Mouse (Mus musculus): ENCODE measurements around the gene Fgfr2. TPM values are rescaled to one million over a fixed set of nuclear protein-coding genes. Genes with fewer than 3 reads are reported as not detected.

The Fgfr2 gene
- polyA plus RNA-seq, 1 experiment from 2014 or later = 169 TPM

GRCm38 (mm10) chr7:130325983-130326433, 2797.1 kb downstream of the Fgfr2 start:
- Histone ChIP-seq H3K9me3 (ENCODE audit: control insufficient read depth, low read depth, low read length) (no peaks in the 10 kb centered on the region), H3K9ac (replicated peaks; ENCODE audit: low read depth, low read length) (no peak overlapping the region), H3K4me3 (ENCODE audit: low read depth, low read length) (no peak overlapping the region), H3K36me3 (ENCODE audit: control insufficient read depth, insufficient read depth, low read length) (no peaks in the 10 kb centered on the region), H3K27ac (ENCODE audit: low read length) (no peak overlapping the region), H3K27me3 (ENCODE audit: control insufficient read depth, insufficient read depth, low read length) (no peaks in the 10 kb centered on the region), H3K4me1 (ENCODE audit: control insufficient read depth, insufficient read depth, low read length) (peaks cover 6% of the 10 kb centered on the region), H3K4me2 (replicated peaks; ENCODE audit: low read depth, low read length) (no peak overlapping the region)
- WGBS = 58% methylated on average over 15 of the region's 15 CpGs
- no peak for ATAC-seq (ENCODE audit: insufficient number of reproducible peaks, insufficient read depth, low FRiP score, low read depth)

GRCm38 (mm10) chr7:130324716-130325401, 2798.3 kb downstream of the Fgfr2 start:
- Histone ChIP-seq H3K9ac (replicated peaks; ENCODE audit: low read depth, low read length) (no peak overlapping the region), H3K4me3 (ENCODE audit: low read depth, low read length) (no peak overlapping the region), H3K9me3 (ENCODE audit: control insufficient read depth, low read depth, low read length) (no peaks in the 10 kb centered on the region), H3K4me2 (replicated peaks; ENCODE audit: low read depth, low read length) (no peak overlapping the region), H3K36me3 (ENCODE audit: control insufficient read depth, insufficient read depth, low read length) (no peaks in the 10 kb centered on the region), H3K4me1 (ENCODE audit: control insufficient read depth, insufficient read depth, low read length) (peaks cover 10% of the 10 kb centered on the region), H3K27me3 (ENCODE audit: control insufficient read depth, insufficient read depth, low read length) (no peaks in the 10 kb centered on the region), H3K27ac (ENCODE audit: low read length) (no peak overlapping the region)
- no peak for ATAC-seq (ENCODE audit: insufficient number of reproducible peaks, insufficient read depth, low FRiP score, low read depth)
- 48% methylated on average over 14 of the region's 14 CpGs for WGBS

GRCm38 (mm10) chr7:130323766-130324165, 2799.4 kb downstream of the Fgfr2 start:
- WGBS = 76% methylated on average over 4 of the region's 4 CpGs
- Histone ChIP-seq H3K27ac (ENCODE audit: low read length) (no peak overlapping the region), H3K4me3 (ENCODE audit: low read depth, low read length) (no peak overlapping the region), H3K9me3 (ENCODE audit: control insufficient read depth, low read depth, low read length) (no peaks in the 10 kb centered on the region), H3K36me3 (ENCODE audit: control insufficient read depth, insufficient read depth, low read length) (no peaks in the 10 kb centered on the region), H3K27me3 (ENCODE audit: control insufficient read depth, insufficient read depth, low read length) (no peaks in the 10 kb centered on the region), H3K4me1 (ENCODE audit: control insufficient read depth, insufficient read depth, low read length) (peaks cover 13% of the 10 kb centered on the region), H3K4me2 (replicated peaks; ENCODE audit: low read depth, low read length) (no peak overlapping the region), H3K9ac (replicated peaks; ENCODE audit: low read depth, low read length) (no peak overlapping the region)
- ATAC-seq (ENCODE audit: insufficient number of reproducible peaks, insufficient read depth, low FRiP score, low read depth) = no peak

GRCm38 (mm10) chr7:130319799-130320556, 2803.2 kb downstream of the Fgfr2 start:
- H3K4me3 ChIP-seq (ENCODE audit: low read depth, low read length) = no peak overlapping the region
- ATAC-seq (ENCODE audit: insufficient number of reproducible peaks, insufficient read depth, low FRiP score, low read depth) = peak; percentile 70; the same call in 1 of the 2 replicates
- H3K9me3 ChIP-seq (ENCODE audit: control insufficient read depth, low read depth, low read length) = no peaks in the 10 kb centered on the region
- H3K36me3 ChIP-seq (ENCODE audit: control insufficient read depth, insufficient read depth, low read length) = no peaks in the 10 kb centered on the region
- WGBS = 48% methylated on average over 8 of the region's 8 CpGs
- H3K4me2 ChIP-seq (replicated peaks; ENCODE audit: low read depth, low read length) = no peak overlapping the region
- H3K4me1 ChIP-seq (ENCODE audit: control insufficient read depth, insufficient read depth, low read length) = peaks cover 7% of the 10 kb centered on the region; the same call in 1 of the 2 replicates
- H3K9ac ChIP-seq (replicated peaks; ENCODE audit: low read depth, low read length) = no peak overlapping the region
- no peak overlapping the region for H3K27ac ChIP-seq (ENCODE audit: low read length)
- H3K27me3 ChIP-seq (ENCODE audit: control insufficient read depth, insufficient read depth, low read length) = no peaks in the 10 kb centered on the region

GRCm38 (mm10) chr7:130316294-130316693, 2806.9 kb downstream of the Fgfr2 start:
- Histone ChIP-seq H3K9me3 (ENCODE audit: control insufficient read depth, low read depth, low read length) (no peaks in the 10 kb centered on the region), H3K27me3 (ENCODE audit: control insufficient read depth, insufficient read depth, low read length) (no peaks in the 10 kb centered on the region), H3K36me3 (ENCODE audit: control insufficient read depth, insufficient read depth, low read length) (no peaks in the 10 kb centered on the region), H3K27ac (ENCODE audit: low read length) (no peak overlapping the region), H3K4me2 (replicated peaks; ENCODE audit: low read depth, low read length) (no peak overlapping the region), H3K4me1 (ENCODE audit: control insufficient read depth, insufficient read depth, low read length) (peaks cover 7% of the 10 kb centered on the region; the same call in 1 of the 2 replicates), H3K9ac (replicated peaks; ENCODE audit: low read depth, low read length) (no peak overlapping the region), H3K4me3 (ENCODE audit: low read depth, low read length) (no peak overlapping the region)
- WGBS = 41% methylated on average over 3 of the region's 3 CpGs
- no peak for ATAC-seq (ENCODE audit: insufficient number of reproducible peaks, insufficient read depth, low FRiP score, low read depth)

GRCm38 (mm10) chr7:130315221-130315620, 2807.9 kb downstream of the Fgfr2 start:
- Histone ChIP-seq H3K27me3 (ENCODE audit: control insufficient read depth, insufficient read depth, low read length) (no peaks in the 10 kb centered on the region), H3K9me3 (ENCODE audit: control insufficient read depth, low read depth, low read length) (no peaks in the 10 kb centered on the region), H3K9ac (replicated peaks; ENCODE audit: low read depth, low read length) (no peak overlapping the region), H3K36me3 (ENCODE audit: control insufficient read depth, insufficient read depth, low read length) (no peaks in the 10 kb centered on the region), H3K4me1 (ENCODE audit: control insufficient read depth, insufficient read depth, low read length) (peaks cover 6% of the 10 kb centered on the region; the same call in 1 of the 2 replicates), H3K4me3 (ENCODE audit: low read depth, low read length) (no peak overlapping the region), H3K27ac (ENCODE audit: low read length) (no peak overlapping the region), H3K4me2 (replicated peaks; ENCODE audit: low read depth, low read length) (no peak overlapping the region)
- no peak for ATAC-seq (ENCODE audit: insufficient number of reproducible peaks, insufficient read depth, low FRiP score, low read depth)
- WGBS = 75% methylated on average over 6 of the region's 6 CpGs

GRCm38 (mm10) chr7:130314658-130315057, 2808.5 kb downstream of the Fgfr2 start:
- no peaks in the 10 kb centered on the region for H3K27me3 ChIP-seq (ENCODE audit: control insufficient read depth, insufficient read depth, low read length)
- H3K9me3 ChIP-seq (ENCODE audit: control insufficient read depth, low read depth, low read length) = no peaks in the 10 kb centered on the region
- H3K27ac ChIP-seq (ENCODE audit: low read length) = no peak overlapping the region
- no peak overlapping the region for H3K4me3 ChIP-seq (ENCODE audit: low read depth, low read length)
- H3K4me2 ChIP-seq (replicated peaks; ENCODE audit: low read depth, low read length) = no peak overlapping the region
- no peak overlapping the region for H3K9ac ChIP-seq (replicated peaks; ENCODE audit: low read depth, low read length)
- no peaks in the 10 kb centered on the region for H3K36me3 ChIP-seq (ENCODE audit: control insufficient read depth, insufficient read depth, low read length)
- WGBS = 95% methylated on average over 6 of the region's 6 CpGs
- peaks cover under 1% of the 10 kb centered on the region; the same call in 1 of the 2 replicates for H3K4me1 ChIP-seq (ENCODE audit: control insufficient read depth, insufficient read depth, low read length)
- no peak for ATAC-seq (ENCODE audit: insufficient number of reproducible peaks, insufficient read depth, low FRiP score, low read depth)

GRCm38 (mm10) chr7:130311362-130311761, 2811.8 kb downstream of the Fgfr2 start:
- H3K36me3 ChIP-seq (ENCODE audit: control insufficient read depth, insufficient read depth, low read length) = no peaks in the 10 kb centered on the region
- H3K27ac ChIP-seq (ENCODE audit: low read length) = no peak overlapping the region
- no peak overlapping the region for H3K4me2 ChIP-seq (replicated peaks; ENCODE audit: low read depth, low read length)
- ATAC-seq (ENCODE audit: insufficient number of reproducible peaks, insufficient read depth, low FRiP score, low read depth) = no peak
- H3K9ac ChIP-seq (replicated peaks; ENCODE audit: low read depth, low read length) = no peak overlapping the region
- 74% methylated on average over 4 of the region's 4 CpGs for WGBS
- no peaks in the 10 kb centered on the region for H3K9me3 ChIP-seq (ENCODE audit: control insufficient read depth, low read depth, low read length)
- no peaks in the 10 kb centered on the region for H3K27me3 ChIP-seq (ENCODE audit: control insufficient read depth, insufficient read depth, low read length)
- no peaks in the 10 kb centered on the region for H3K4me1 ChIP-seq (ENCODE audit: control insufficient read depth, insufficient read depth, low read length)
- H3K4me3 ChIP-seq (ENCODE audit: low read depth, low read length) = no peak overlapping the region

All from stomach, embryonic 14.5 days (tissue).